Mouse (Mus musculus) neutrophil, adult 83 days (primary cell): ENCODE data around the gene Usp17le. TPM values are rescaled to one million over a fixed set of nuclear protein-coding genes. Genes with fewer than 3 reads are reported as not detected.

Experiments
- total RNA-seq, 2 experiments: library from RNA; stranded (reverse); gene quantifications; one replicate each; pipeline ENCODE4 v1.2.4; 2023

Usp17le gene
- not detected for total RNA-seq

DNA sequence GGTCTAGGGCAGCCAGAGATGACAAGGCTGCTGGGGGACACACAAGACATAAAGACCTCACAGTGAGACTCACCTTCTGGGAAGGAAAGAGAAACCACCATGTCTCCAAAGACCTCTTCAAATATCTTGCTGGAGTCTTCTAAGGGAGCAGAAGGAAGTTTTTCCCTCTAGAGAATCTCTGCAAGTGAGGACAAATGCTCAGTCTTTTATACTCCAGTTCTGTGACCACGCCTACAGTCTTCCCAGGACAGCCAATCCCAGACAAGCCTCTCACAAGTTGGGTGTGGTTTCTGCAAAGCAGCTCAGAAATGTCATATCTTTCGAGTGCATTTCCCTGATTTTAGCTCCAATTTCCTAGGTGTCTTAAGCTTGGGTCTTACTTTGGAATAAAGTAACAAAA, at the start of gene Usp17le:
Gene Usp17le, minus strand, starts transcription at position 101 of the 400 bp plus-strand sequence.

Other genes starting within 250 kb of the Usp17le start
- gene Olfr651, start 227.3 kb downstream of the Usp17le start, total RNA-seq = not detected
- gene Olfr652, start 216.6 kb downstream of the Usp17le start, total RNA-seq = not detected
- gene Olfr653, start 200.2 kb downstream of the Usp17le start, total RNA-seq = not detected
- gene Olfr654, start 190.4 kb downstream of the Usp17le start, total RNA-seq = not detected
- gene Olfr655, start 175.7 kb downstream of the Usp17le start, total RNA-seq = not detected
- gene Olfr656, start 163.5 kb downstream of the Usp17le start, total RNA-seq = not detected
- not detected for gene Olfr657, start 152.7 kb downstream of the Usp17le start, total RNA-seq
- gene Olfr658, start 130.2 kb downstream of the Usp17le start, total RNA-seq = not detected
- gene Olfr659, start 110.7 kb downstream of the Usp17le start, total RNA-seq = not detected
- not detected for gene Olfr661, start 91.0 kb downstream of the Usp17le start, total RNA-seq
- gene Usp17lb, start 65.1 kb upstream of the Usp17le start, total RNA-seq = not detected
- gene Usp17la, start 79.5 kb upstream of the Usp17le start, total RNA-seq = under 1 TPM in 1 of 2 experiments, not detected in 1; 0.13 TPM
- not detected for gene Olfr665, start 100.6 kb upstream of the Usp17le start, total RNA-seq
- gene Olfr666, start 118.5 kb upstream of the Usp17le start, total RNA-seq = not detected
- gene Olfr667, start 144.0 kb upstream of the Usp17le start, total RNA-seq = not detected
- gene Olfr668, start 150.6 kb upstream of the Usp17le start, total RNA-seq = not detected
- not detected for gene Olfr669, start 156.8 kb upstream of the Usp17le start, total RNA-seq
- gene Olfr670, start 185.2 kb upstream of the Usp17le start, total RNA-seq = not detected
- gene Olfr671, start 201.7 kb upstream of the Usp17le start, total RNA-seq = not detected
- not detected for gene Olfr672, start 224.6 kb upstream of the Usp17le start, total RNA-seq